Mouse (Mus musculus) ES-E14 (cell line): ENCODE measurements at regions not wholly inside any gene's neighbourhood (a gene's known extent, or its start where the extent isn't known, plus 50 kb on each side); places are given as distances from the start of the nearest gene placed in this dataset.

Experiments used
- HCFC1 ChIP-seq: IDR thresholded peaks from 2 replicates; pipeline ENCODE4 v1.6.1; 2012; ENCODE audit warnings: low read length, inconsistent platforms, borderline replicate concordance; ENCODE audit not compliant: insufficient read depth
- MAFK ChIP-seq: IDR thresholded peaks from 2 replicates; pipeline ENCODE4 v1.6.1; 2014; ENCODE audit warnings: mild to moderate bottlenecking, low read depth, low read length, inconsistent platforms; ENCODE audit not compliant: insufficient read depth
- ZC3H11A ChIP-seq: IDR thresholded peaks from 2 replicates; pipeline ENCODE4 v1.6.1; 2012; ENCODE audit warnings: low read depth, mild to moderate bottlenecking, inconsistent platforms, low read length, borderline replicate concordance
- ZNF384 ChIP-seq: IDR thresholded peaks from 2 replicates; pipeline ENCODE4 v1.6.1; 2012; ENCODE audit warnings: low read depth, low read length, inconsistent platforms

DNA sequence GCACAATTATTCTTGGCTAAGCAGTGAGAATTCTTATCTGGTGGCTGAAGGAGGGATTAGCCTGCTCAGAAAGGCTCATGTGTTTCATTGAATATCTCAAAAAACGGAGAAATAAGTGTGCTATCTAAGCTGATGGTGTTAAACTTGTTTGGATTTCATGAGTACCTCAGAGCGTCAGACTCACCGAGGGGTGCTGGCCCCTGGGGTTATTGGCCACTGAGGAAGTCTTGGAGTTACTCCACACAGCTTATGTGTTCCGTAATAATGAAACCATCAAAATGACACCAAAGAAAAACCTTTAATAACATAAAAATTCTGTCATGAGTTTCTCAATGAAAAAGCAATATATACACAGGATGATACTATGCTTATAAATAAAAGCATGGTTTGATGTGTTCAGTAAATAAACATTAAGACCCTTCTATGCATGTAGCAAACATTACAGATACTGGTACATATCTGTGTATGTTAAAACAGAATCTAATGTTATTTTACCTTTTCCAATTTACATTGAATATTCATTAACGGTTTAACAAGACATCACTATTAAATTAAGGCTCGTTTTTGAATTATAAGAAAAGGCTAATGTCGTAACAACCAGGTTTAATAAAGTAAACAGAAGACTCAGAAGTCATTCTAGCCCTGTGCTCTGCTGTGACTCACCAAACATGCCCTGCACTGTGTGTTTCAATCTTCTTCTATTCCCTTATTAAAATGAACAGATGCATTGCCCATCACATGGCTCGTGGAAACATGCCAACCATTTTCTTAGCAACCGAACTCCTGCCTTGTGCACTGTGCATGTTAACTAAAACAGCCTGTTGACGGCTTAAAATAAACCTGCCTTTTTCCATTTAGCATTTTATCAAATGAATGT, 124.7 kb downstream of the Lca5 start:
- TF ChIP-seq HCFC1 (no peak), ZC3H11A (no peak), ZNF384 (no peak), MAFK (no peak)
